Mouse (Mus musculus) ES-Bruce4 (cell line): Measurements from ENCODE around the gene Prr7.

Experiments used
- CTCF ChIP-seq: IDR thresholded peaks from one replicate; pipeline ENCODE4 v1.8.1; 2011; ENCODE audit warnings: low read depth, low read length
- EP300 ChIP-seq: IDR thresholded peaks from 2 replicates; pipeline ENCODE4 v1.6.1; 2011; ENCODE audit warnings: low read depth, low read length; ENCODE audit not compliant: insufficient read depth
- POLR2A ChIP-seq: IDR thresholded peaks from one replicate; pipeline ENCODE4 v1.8.1; 2011; ENCODE audit warnings: low read length; ENCODE audit not compliant: insufficient read depth

GRCm38 (mm10) chr13:55463399-55464026 is 554 bp upstream of the Prr7 start:
- TF ChIP-seq CTCF (no peak), POLR2A (no peak), EP300 (no peak)
